Mouse (Mus musculus): Measurements from ENCODE around the gene Cbl.

- TF ChIP-seq CTCF (IDR thresholded peaks at IDR 0.05; ENCODE audit: borderline replicate concordance, extremely low read depth, insufficient read depth, insufficient read length) (no peak), POLR2A (IDR thresholded peaks at IDR 0.05; ENCODE audit: borderline replicate concordance, extremely low read depth, insufficient read depth, insufficient read length, poor library complexity, severe bottlenecking) (no peak)
Observed at GRCm38 (mm10) chr9:44207840-44208239, 26.0 kb downstream of the Cbl start.
